Mouse (Mus musculus) cerebellum, postnatal 25 days (tissue): Measurements from ENCODE around the gene Usp39.

Experiments
- DNase-seq, 2 experiments: peaks; one replicate each; pipeline ENCODE4 v3.0.0; 2021; ENCODE audit warnings: mixed read lengths in 2 of 2

Usp39 gene

GRCm38 (mm10) chr6:72345074-72345567 is at the start of gene Usp39:
Usp39 (minus strand) TSS chr6:72345184.
- peak; percentile 96 to 97 for DNase-seq

- DNase-seq: no peak
Measured at GRCm38 (mm10) chr6:72392341-72392740, 47.4 kb upstream of the Usp39 start.

- peak in 1 of 2 experiments; percentile 19 for DNase-seq
Measured at GRCm38 (mm10) chr6:72390795-72391521, 46.0 kb upstream of the Usp39 start.

GRCm38 (mm10) chr6:72389941-72390771 is 45.2 kb upstream of the Usp39 start, which contains the start of gene Vamp8:
Vamp8 (minus strand) TSS chr6:72390703.
- peak; percentile 70 to 72 for DNase-seq

- DNase-seq: peak in 1 of 2 experiments; percentile 60
Measured at GRCm38 (mm10) chr6:72389471-72389940, 44.5 kb upstream of the Usp39 start.

GRCm38 (mm10) chr6:72388791-72389329 is 43.9 kb upstream of the Usp39 start:
- no peak for DNase-seq

- DNase-seq: no peak
Measured at GRCm38 (mm10) chr6:72388266-72388665, 43.3 kb upstream of the Usp39 start.

GRCm38 (mm10) chr6:72387816-72388215 is 42.8 kb upstream of the Usp39 start:
- no peak for DNase-seq

GRCm38 (mm10) chr6:72386561-72386960 is 41.6 kb upstream of the Usp39 start:
- DNase-seq: no peak

- no peak for DNase-seq
Measured at GRCm38 (mm10) chr6:72385258-72385657, 40.3 kb upstream of the Usp39 start.

- DNase-seq: no peak
Measured at GRCm38 (mm10) chr6:72383952-72384351, 39.0 kb upstream of the Usp39 start.

GRCm38 (mm10) chr6:72383142-72383820 is 38.3 kb upstream of the Usp39 start:
- DNase-seq: no peak

GRCm38 (mm10) chr6:72382494-72382893 is 37.5 kb upstream of the Usp39 start:
- DNase-seq: no peak

- peak; percentile 23 to 55 for DNase-seq
Measured at GRCm38 (mm10) chr6:72380131-72380770, 35.3 kb upstream of the Usp39 start, which contains the start of gene Vamp5. Vamp5 (minus strand) TSS chr6:72380468.

GRCm38 (mm10) chr6:72379377-72380130 is 34.6 kb upstream of the Usp39 start:
- no peak for DNase-seq

GRCm38 (mm10) chr6:72378510-72379234 is 33.7 kb upstream of the Usp39 start:
- DNase-seq: no peak

- DNase-seq: no peak
Measured at GRCm38 (mm10) chr6:72374820-72375563, 30.0 kb upstream of the Usp39 start.

- no peak for DNase-seq
Measured at GRCm38 (mm10) chr6:72374206-72374605, 29.2 kb upstream of the Usp39 start.

GRCm38 (mm10) chr6:72373184-72373583 is 28.2 kb upstream of the Usp39 start:
- no peak for DNase-seq

- DNase-seq: no peak
Measured at GRCm38 (mm10) chr6:72371571-72371970, 26.6 kb upstream of the Usp39 start.
